Mouse (Mus musculus) lung, postnatal 0 days (tissue): ENCODE results near the gene Polm. TPM values are rescaled to one million over a fixed set of nuclear protein-coding genes. Genes with fewer than 3 reads are reported as not detected.
A peak's percentile ranks its signal among the peaks of the same experiment; 100 is the strongest.

Experiments used
- ATAC-seq: fragments of 200-750 bp; cut with Nextera tagmentation; 2 replicates; pipeline ENCODE4 v1.8.0; 2017; ENCODE audit warnings: moderate library complexity
- DNase-seq: peaks from one replicate; pipeline ENCODE4 v3.0.0-alpha.2; 2016; ENCODE audit warnings: low spot score
- H3K27ac ChIP-seq: fragments of 300-500 bp; sonication (generic); 2 replicates; pipeline ENCODE4 v1.5.1; 2014; ENCODE audit warnings: antibody characterized with exemption, mild to moderate bottlenecking, low read length, mixed read lengths
- H3K27me3 ChIP-seq: fragments of 300-500 bp; sonication (generic); replicated peaks from 2 replicates; pipeline ENCODE4 v1.6.1; 2014; ENCODE audit warnings: low read length, mixed read lengths; ENCODE audit not compliant: insufficient read depth
- H3K36me3 ChIP-seq: fragments of 300-500 bp; sonication (generic); 2 replicates; pipeline ENCODE4 v1.6.1; 2014; ENCODE audit warnings: low read length, mixed read lengths; ENCODE audit not compliant: insufficient read depth
- H3K4me1 ChIP-seq: fragments of 300-500 bp; sonication (generic); 2 replicates; pipeline ENCODE4 v1.6.1; 2014; ENCODE audit warnings: antibody characterized with exemption, low read depth, low read length, mixed read lengths; ENCODE audit not compliant: insufficient read depth
- H3K4me2 ChIP-seq: fragments of 300-500 bp; sonication (generic); replicated peaks from 2 replicates; pipeline ENCODE4 v1.6.1; 2014; ENCODE audit warnings: low read depth, mild to moderate bottlenecking, low read length, moderate library complexity, mixed read lengths
- H3K4me3 ChIP-seq: fragments of 300-500 bp; sonication (generic); 2 replicates; pipeline ENCODE4 v1.5.1; 2014; ENCODE audit warnings: low read depth, low read length
- H3K9ac ChIP-seq: fragments of 300-500 bp; sonication (generic); replicated peaks from 2 replicates; pipeline ENCODE4 v1.6.1; 2014; ENCODE audit warnings: low read depth, mild to moderate bottlenecking
- H3K9me3 ChIP-seq: fragments of 300-500 bp; sonication (generic); 2 replicates; pipeline ENCODE4 v1.6.1; 2016; ENCODE audit warnings: low read length, mixed read lengths
- CTCF ChIP-seq: IDR thresholded peaks from 2 replicates; pipeline ENCODE4 v1.5.1; 2016; ENCODE audit warnings: antibody characterized with exemption, mild to moderate bottlenecking
- EP300 ChIP-seq: IDR thresholded peaks from 2 replicates; pipeline ENCODE4 v1.6.1; 2016; ENCODE audit warnings: antibody characterized with exemption, mild to moderate bottlenecking, control low read depth
- WGBS: fragments of 180-500 bp; shearing (Covaris S2); extraction: QIAGEN DNeasy Blood & Tissue Kit; methylation state at CpG from one replicate; pipeline ENCODE4 v1.1.7; 2014; 5-methylcytosine and 5-hydroxymethylcytosine counted together
- polyA plus RNA-seq: library from polyadenylated mRNA; unstranded; fragments of >200 nt; fragmentation: Nextera tagmentation; extraction: Ambion mirVana; gene quantifications from 2 replicates; pipeline ENCODE4 v1.2.1, GENCODE M21; 2015

Gene Polm
- polyA plus RNA-seq, 1 experiment from 2014 or later, result 8.2 TPM

GRCm38 (mm10) chr11:5858723-5859122 lies 20.9 kb upstream of the Polm start:
- Histone ChIP-seq H3K9ac (no peak overlapping the region), H3K36me3 (no peaks in the 10 kb centered on the region), H3K9me3 (no peaks in the 10 kb centered on the region), H3K27ac (no peak overlapping the region), H3K4me3 (no peak overlapping the region), H3K27me3 (no peaks in the 10 kb centered on the region), H3K4me1 (0 out of 2 replicates have a peak, but pooled peaks cover 6% of the 10 kb centered on the region), H3K4me2 (no peak overlapping the region)
- ATAC-seq (no peak), DNase-seq (no peak)
- TF ChIP-seq EP300 (no peak), CTCF (peak; percentile 46)
- 78% methylated on average over 1 of the region's 1 CpGs for WGBS

GRCm38 (mm10) chr11:5856479-5857130 lies 18.8 kb upstream of the Polm start:
- no peaks in the 10 kb centered on the region for H3K36me3 ChIP-seq
- no peak overlapping the region for H3K4me2 ChIP-seq
- no peaks in the 10 kb centered on the region for H3K9me3 ChIP-seq
- H3K27ac ChIP-seq, result no peak overlapping the region
- H3K9ac ChIP-seq, result no peak overlapping the region
- no peaks in the 10 kb centered on the region for H3K27me3 ChIP-seq
- DNase-seq, result no peak
- TF ChIP-seq CTCF (no peak), EP300 (no peak)
- no peak for ATAC-seq
- WGBS, result 75% methylated on average over 8 of the region's 8 CpGs
- no peak overlapping the region for H3K4me3 ChIP-seq
- H3K4me1 ChIP-seq, result 0 out of 2 replicates have a peak, but pooled peaks cover 2% of the 10 kb centered on the region

- TF ChIP-seq EP300 (no peak), CTCF (no peak)
- Histone ChIP-seq H3K27me3 (no peaks in the 10 kb centered on the region), H3K9ac (no peak overlapping the region), H3K36me3 (no peaks in the 10 kb centered on the region), H3K4me2 (no peak overlapping the region), H3K27ac (no peak overlapping the region), H3K4me3 (no peak overlapping the region), H3K9me3 (no peaks in the 10 kb centered on the region), H3K4me1 (no peaks in the 10 kb centered on the region)
- DNase-seq (peak; percentile 63), ATAC-seq (peak; percentile 78)
- 41% methylated on average over 7 of the region's 7 CpGs for WGBS
These were observed 18.1 kb upstream of the Polm start for GRCm38 (mm10) chr11:5855902-5856301.

- no peak for ATAC-seq
- Histone ChIP-seq H3K36me3 (no peaks in the 10 kb centered on the region), H3K27me3 (no peaks in the 10 kb centered on the region), H3K4me1 (no peaks in the 10 kb centered on the region), H3K27ac (no peak overlapping the region), H3K4me2 (no peak overlapping the region), H3K4me3 (no peak overlapping the region), H3K9ac (no peak overlapping the region), H3K9me3 (no peaks in the 10 kb centered on the region)
- DNase-seq, result no peak
- TF ChIP-seq CTCF (no peak), EP300 (no peak)
These were observed 17.7 kb upstream of the Polm start for GRCm38 (mm10) chr11:5855481-5855880.

GRCm38 (mm10) chr11:5852314-5852713 lies 14.5 kb upstream of the Polm start:
- Histone ChIP-seq H3K9ac (no peak overlapping the region), H3K9me3 (no peaks in the 10 kb centered on the region), H3K36me3 (no peaks in the 10 kb centered on the region), H3K27me3 (no peaks in the 10 kb centered on the region), H3K4me1 (no peaks in the 10 kb centered on the region), H3K4me3 (no peak overlapping the region), H3K4me2 (no peak overlapping the region), H3K27ac (no peak overlapping the region)
- 27% methylated on average over 1 of the region's 1 CpGs for WGBS
- no peak for TF ChIP-seq EP300
- no peak for TF ChIP-seq CTCF
- no peak for DNase-seq
- ATAC-seq, result no peak

GRCm38 (mm10) chr11:5851021-5851736 lies 13.4 kb upstream of the Polm start:
- Histone ChIP-seq H3K9ac (no peak overlapping the region), H3K4me3 (no peak overlapping the region), H3K4me2 (no peak overlapping the region), H3K9me3 (no peaks in the 10 kb centered on the region), H3K4me1 (no peaks in the 10 kb centered on the region), H3K27me3 (no peaks in the 10 kb centered on the region), H3K27ac (no peak overlapping the region), H3K36me3 (no peaks in the 10 kb centered on the region)
- no peak for DNase-seq
- TF ChIP-seq CTCF (no peak), EP300 (no peak)
- no peak for ATAC-seq
- WGBS, result 50% methylated on average over 4 of the region's 4 CpGs
